Mouse (Mus musculus): ENCODE data around the gene Lamb1.

Lamb1 gene

DNA sequence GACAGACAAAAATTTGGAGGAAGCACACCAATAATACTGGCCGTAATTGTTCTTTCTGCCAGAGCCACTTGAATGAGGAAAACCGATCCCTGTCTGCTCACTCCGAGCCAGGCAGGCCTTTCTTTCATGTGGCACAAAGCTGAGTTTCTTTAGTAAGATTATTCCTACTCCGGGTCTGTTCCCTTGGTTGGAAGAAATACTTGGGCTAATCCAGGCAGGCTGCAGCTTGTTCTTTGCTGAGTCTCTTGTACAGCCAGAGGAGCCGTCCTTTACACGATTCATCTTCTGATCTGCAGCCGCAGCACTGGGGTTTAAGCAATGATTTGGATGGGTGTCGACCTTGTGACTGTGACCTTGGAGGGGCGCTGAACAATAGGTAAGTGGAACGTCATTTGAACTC is 24.0 kb downstream of the Lamb1 start:
- DNase-seq (ENCODE audit: low spot score), result no peak

DNA sequence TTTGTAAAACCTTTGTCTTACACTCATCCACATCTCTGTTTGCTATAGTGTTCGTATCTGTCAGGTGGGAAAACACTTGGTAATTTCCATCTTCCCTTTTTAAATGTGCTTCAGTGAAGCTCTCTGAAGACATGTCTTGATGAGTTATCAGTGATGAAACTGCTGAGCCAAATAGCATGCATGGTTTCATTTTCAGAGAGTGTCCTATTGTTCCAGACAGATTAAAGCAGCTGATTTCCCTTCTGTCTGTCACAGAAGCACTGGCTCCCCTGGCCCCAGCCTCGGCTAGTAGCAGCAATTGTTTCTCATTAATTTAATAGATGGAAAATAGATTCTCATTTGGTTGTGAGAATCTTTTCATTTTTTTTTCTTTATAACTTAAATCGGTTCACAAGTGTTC is 25.9 kb downstream of the Lamb1 start:
- DNase-seq (ENCODE audit: low spot score), result no peak

DNA sequence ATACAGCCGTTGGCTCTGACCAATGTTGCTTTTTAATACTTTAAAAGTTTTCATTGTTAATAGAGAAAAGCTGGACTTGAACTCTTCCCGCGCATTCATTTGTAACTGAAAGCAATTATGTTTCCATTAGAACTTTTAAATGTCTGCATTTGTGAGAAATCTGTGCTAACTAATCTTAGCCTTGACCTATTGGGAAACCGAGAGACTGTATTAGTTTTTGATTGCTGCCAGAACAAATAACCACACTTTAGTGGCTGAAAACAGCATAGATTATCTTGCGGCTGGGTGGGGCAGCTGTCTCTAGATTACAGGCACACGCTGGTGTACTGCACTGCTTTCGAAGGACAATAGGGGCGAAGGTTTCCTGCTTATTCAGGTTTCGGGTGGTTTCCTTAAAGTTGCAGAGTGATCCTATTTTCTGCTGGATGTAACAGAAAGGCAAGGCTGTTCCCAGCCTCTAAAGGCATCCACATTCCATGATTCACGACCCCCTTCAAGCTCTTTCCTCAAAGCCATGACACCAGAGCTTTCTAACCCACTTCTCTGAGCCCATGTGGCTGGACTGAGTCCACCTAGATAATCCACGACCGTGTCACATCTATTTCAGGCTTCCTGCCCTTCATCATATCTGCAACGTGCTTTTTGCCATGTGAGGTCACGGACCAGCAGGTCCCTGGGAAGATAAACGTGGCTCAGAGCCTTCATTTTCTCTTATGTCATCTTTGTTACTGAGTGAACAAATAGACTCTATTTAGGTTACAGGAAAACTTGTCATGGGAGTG is 28.5 kb downstream of the Lamb1 start:
- no peak for DNase-seq (ENCODE audit: low spot score)

DNA sequence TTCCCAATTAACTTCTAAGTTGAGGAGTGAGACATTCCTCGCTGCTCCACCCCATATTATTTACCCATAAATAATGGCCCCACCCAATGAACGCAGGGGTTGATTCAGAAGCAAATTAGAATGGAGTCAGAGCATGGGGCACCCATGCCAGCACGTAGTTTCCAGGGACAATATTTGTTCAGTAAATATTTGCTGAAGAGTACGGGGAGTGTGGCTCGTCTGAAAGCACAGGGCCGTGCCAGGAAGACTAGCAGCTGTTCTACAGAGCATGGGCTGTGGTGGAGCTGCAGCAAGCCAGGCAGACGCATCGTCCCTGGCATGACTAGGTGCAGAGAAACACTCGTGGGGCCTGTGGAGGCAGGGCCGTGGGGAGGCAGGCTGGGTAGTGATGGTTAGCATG is 29.5 kb downstream of the Lamb1 start:
- no peak for DNase-seq (ENCODE audit: low spot score)

DNA sequence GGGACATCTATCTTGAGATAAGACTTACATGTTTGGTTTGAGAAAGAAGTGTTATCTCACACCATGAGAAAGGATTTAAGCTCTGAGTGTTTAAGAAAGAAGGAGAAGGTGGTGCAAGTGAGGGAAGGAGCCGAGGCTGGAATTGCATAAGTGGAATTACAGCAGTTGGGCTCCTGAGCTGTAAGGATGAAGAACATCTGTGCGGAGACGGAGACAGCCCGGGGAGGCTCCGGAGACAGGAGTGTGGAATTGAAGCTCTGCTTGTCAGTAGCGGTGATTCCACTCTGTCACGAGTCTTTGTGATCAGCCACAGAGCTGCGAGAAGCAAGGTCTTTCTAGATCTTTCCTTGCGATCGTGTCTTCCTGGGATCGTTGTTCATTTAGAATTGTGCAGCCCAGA is 30.0 kb downstream of the Lamb1 start:
- no peak for DNase-seq (ENCODE audit: low spot score)

DNA sequence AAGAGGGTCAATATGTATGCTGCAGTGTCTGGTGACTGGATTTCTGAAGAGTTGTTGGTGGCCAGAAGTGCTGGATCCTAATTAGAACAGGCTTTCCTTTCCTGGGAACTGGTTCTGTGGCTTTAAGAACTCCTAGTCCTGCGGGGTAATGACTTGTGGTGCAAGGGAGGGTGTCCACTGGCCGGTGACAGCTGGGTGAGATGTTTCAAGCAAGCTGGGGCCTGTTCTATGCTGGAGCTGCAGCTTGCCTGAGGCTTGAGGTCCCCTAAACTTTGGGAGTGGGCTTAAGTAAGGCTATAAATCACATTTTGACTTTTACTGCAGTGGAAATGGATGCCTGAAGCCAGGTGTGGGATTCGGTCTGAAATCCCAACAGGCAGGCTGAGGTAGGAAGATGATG is 30.5 kb downstream of the Lamb1 start:
- no peak for DNase-seq (ENCODE audit: low spot score)

DNA sequence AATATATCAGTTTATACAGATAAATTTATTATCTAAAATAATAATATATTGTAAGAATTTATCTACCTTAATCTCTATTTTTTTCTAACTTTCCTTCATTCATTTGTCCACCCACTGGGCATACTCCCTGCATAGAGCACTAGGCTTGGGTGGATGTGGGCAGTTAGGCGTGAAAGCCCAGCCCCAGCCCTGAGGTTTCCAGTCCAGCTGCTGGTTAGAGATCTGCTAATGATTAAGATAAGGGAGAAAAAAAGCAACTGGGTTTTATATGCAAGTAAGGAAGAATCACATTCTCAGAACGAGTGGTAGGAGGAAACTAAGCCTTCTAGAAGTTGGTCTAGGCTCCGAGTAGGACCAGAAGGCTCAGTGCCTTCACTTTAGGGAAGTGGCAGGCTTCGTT is 31.1 kb downstream of the Lamb1 start:
- DNase-seq (ENCODE audit: low spot score), result no peak

DNA sequence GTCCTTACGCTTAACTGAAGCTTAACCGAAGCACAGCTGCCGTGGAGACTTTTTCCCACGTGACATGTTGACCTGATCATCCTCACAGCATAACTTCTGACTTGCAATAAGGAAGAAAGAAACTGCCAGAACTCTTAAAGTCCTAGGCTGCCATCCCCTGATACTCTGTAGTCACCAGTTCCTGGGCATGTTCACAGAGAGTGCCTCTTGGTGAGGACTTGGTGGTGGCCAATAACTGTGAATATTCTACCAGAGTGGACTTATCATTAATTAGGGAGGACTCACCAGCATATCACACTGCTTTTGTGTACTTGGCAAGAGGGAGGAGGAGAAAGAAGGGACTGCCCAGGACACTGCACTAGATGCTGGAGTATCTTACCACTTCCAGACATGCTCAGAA is 33.1 kb downstream of the Lamb1 start:
- DNase-seq (ENCODE audit: low spot score), result no peak

DNA sequence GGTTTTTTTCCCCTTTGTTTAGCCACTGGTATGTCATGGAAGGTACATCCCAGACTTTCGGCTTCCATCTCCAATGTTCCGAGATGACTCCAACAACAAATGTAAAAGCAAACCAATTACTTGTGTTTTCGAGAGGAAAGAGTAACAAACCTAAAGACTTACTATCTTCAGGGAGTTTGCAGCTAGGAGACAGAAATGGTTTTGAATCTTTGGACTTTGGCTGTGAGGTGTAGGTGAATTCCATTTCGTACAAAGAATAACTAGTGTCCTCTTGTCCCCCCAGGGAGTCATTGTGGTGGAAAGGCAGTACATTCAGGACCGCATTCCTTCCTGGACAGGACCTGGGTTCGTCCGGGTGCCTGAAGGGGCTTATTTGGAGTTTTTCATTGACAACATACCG is 33.5 kb downstream of the Lamb1 start:
- DNase-seq (ENCODE audit: low spot score), result no peak

DNA sequence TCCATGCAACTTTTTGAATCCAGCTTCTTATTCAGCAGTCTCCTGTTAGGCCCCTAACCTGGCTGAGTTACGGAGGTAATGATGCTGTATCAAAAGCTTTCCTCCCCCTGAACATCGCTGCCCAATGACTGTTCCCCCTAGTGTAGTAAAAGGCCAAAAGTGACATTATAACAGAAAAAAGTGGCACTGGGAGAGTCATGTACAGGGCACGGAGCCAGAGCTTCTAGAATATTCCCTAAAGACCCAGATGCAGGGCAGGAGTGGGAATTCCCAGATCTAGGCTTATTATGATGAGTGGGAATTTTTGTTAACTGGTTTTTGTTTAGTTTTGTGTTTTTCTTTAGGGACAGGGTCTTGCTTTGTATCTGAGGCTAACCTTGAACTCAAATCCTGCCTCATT is 34.1 kb downstream of the Lamb1 start:
- no peak for DNase-seq (ENCODE audit: low spot score)

DNA sequence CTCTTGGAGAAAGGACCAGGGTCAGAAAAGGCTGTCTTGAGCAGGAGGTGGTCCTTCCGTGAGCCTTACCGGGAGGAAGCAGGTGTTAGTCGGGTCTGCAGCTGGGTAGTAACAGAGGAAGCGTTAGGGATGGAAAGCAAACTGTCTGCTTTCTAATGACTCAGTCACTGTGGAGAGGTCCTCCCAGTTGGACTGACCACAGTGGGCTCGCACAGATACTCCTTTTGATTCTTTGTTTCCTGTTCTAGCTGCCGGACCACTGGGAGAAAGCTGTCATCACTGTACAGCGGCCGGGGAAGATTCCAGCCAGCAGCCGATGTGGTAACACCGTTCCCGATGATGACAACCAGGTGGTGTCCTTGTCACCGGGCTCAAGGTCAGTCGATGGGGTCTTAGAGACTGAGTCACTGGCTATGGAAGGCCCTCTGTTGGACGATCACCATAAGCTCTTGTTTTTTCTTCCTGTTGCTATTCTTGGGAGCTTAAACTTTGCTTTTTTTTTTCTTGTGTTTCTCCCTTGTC is 34.7 kb downstream of the Lamb1 start:
- DNase-seq (ENCODE audit: low spot score), result no peak

DNA sequence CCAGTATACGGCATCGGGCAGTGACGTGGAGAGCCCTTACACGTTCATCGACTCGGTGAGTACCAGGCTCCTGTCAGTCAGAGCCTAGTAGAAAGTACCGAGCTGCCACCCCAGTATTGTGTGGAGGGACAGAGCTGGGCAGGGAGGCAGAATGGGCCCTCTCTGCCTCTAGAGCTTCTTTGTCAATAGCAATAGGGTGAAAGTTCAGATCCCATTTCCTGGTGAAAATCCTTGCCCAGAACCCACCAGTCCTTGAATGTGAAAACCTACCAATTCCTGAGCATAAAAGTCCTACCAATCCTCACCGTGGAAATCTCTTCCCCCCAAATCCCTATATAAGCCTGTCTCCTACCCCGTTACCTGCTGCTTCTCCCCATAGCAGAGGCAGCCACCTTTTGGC is 35.2 kb downstream of the Lamb1 start:
- no peak for DNase-seq (ENCODE audit: low spot score)

DNA sequence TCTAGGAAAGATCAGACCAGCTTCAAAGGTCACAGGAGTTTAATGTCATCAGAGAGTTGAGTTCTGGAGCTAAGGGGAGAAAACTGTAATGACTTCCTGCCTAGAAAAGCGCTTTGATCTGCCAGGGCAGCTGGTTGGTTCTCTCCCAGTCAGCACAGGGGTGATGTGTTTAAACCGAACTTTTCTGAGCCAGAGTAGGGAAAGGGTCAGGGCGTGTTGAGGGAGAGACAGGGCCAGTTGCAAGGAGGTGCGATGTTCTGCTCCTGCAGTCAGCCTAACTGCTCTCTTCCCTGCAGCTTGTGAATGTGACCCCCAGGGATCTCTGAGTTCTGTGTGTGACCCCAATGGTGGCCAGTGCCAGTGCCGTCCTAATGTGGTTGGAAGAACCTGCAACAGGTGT is 37.2 kb downstream of the Lamb1 start:
- DNase-seq (ENCODE audit: low spot score), result no peak

DNA sequence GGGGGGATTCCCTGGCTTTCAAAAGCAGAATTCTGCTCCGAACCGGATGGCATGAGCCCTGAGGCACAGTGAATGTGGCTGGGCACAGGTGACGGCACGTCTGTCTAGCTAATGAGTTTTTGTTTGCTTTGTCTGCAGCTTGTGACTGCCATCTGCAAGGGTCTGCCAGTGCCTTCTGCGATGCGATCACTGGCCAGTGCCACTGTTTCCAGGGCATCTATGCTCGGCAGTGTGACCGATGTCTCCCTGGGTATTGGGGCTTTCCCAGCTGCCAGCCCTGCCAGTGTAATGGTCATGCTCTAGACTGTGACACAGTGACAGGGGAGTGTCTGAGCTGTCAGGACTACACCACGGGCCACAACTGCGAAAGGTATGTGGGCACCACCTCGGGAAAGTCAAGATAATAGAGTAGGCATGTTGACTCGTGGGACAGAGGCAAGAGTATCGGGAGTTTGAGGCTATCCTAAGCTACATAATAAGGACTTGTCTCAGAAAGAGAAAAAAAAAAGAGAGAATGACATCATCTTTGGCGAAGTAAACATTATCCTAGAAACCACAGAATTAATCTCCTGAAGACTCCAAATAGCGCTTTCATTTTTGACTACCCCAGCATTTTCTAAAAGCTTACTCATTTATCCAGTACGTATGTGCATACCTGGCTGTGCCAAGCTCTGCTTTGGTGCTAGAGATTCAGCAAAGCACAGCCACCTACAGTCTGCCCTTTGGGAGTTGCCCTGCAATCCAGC is 37.9 kb downstream of the Lamb1 start:
- DNase-seq (ENCODE audit: low spot score), result no peak

DNA sequence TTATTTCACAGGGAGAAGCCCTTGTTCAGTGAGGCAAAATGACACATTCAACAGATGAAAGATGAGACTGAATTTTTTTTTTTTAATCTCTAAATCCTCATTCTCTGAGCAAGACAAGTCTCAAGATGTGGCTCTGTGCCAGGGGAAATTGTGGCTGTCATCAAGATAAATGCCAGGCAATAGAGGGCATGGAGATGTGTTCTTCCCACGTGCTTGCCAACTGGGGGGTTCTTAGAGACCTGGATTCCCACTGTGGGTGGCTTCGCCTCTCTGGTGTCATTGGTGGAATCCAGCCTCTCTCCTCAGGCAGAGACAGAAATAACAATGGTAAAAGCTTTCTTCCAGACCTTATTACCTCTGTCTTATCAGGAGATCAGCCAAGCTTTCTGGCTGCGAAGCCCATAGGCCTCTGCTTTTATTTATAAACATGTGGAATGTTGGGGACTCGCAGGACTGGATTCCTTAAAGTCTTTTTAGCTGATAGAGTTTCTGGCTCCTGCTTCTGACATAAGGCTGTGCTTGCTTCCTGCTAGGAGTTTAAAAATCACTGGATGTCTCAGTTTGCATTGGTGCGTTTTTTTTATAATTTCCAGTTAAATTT is 41.1 kb downstream of the Lamb1 start:
- DNase-seq (ENCODE audit: low spot score), result no peak

DNA sequence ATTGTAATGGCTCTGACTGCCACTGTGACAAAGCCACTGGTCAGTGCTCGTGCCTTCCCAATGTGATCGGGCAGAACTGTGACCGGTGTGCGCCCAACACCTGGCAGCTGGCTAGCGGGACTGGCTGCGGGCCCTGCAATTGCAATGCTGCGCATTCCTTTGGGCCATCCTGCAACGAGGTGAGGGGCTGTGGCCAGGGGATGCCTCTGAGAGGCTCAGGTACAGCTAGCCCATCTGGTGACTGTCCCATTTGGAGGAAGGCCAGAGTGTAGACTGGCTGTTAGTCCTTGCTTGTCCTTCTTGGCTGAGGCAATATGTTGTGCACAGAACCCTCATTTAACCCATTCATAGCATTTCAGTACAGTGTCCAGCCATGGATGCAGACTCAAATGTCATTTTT is 42.0 kb downstream of the Lamb1 start:
- DNase-seq (ENCODE audit: low spot score), result no peak

DNA sequence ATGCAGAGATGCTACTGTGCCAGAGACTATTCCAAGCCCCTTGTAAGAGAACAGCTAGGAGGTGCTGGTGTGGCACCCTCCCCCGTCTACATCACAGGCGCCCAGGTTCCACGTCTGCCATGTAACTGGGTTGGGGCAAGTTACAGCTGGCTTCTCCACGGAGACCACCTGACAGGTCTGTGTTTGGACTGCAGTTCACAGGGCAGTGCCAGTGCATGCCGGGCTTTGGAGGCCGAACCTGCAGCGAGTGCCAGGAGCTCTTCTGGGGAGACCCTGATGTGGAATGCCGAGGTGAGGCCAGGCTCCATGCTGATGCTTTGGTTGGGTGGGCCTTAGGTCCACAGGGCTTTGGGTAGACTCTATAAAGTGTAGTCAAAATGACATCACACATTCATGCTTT is 42.7 kb downstream of the Lamb1 start:
- DNase-seq (ENCODE audit: low spot score), result no peak

DNA sequence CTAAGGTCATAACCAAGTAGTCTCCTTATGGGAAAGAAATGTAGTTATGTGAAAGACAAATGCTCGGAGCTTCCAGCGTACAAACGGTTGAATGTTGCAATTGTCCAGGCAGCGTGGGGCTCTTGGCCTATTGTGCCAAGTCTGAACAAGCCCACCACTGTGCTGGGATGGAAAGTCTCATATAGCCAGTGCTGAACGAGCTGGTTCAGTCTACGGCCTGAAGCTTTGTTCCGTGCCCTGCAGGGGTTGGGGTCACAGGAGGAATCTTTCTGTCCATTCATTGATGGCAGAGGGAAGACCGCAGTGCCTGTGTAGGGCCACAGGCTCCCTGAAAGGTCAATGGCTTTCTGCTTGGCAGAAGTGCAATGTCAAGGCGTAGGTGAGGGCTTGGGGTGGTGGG is 45.7 kb downstream of the Lamb1 start:
- DNase-seq (ENCODE audit: low spot score), result no peak

DNA sequence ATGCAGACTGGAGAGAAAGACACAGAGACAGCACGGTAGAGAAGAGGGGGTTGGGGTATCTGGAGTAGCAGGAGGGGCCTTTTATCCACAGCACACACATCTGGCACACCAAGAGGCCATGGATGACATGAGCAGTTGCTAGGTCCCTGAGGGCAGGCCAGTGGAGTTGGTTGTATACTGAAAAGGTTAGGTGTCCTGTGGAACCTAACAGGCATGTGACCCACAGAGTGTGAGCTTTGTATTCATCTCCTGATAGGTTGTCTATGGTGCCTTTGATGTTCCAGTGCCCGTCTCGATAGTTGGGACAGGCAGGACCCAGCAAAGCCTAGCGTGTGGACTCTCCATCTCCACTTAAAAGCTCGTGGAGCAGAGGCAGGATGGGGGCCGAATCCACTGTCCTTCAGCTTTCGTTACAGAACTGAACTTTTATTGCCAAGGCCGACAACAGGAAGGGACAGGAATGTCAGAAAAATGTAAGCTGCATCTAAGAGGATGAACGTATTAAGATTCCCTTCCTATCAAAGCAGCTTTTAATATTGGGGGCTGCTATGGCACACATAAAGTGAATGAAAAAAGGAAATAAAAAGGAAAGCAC is 46.7 kb downstream of the Lamb1 start:
- no peak for DNase-seq (ENCODE audit: low spot score)

DNA sequence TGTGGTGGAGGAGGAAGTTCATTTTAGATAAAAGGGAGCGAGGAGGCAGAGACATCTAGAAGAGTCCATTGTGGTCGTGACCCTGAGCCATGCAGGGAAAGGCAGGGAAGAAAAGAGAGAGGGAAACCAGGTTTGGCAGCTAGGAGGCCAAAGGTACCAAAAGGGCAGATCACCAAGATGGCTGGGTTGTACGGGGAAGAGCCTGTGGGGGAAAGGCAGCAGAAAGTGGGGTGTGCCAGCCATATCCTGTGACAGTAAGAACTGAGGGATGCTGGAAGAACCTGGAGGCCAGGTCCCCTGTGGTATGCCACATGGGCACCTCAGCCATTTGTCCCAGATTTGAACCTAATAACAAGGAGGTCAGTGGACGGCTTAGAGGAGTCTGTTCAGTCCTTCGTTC is 47.2 kb downstream of the Lamb1 start:
- no peak for DNase-seq (ENCODE audit: low spot score)

DNA sequence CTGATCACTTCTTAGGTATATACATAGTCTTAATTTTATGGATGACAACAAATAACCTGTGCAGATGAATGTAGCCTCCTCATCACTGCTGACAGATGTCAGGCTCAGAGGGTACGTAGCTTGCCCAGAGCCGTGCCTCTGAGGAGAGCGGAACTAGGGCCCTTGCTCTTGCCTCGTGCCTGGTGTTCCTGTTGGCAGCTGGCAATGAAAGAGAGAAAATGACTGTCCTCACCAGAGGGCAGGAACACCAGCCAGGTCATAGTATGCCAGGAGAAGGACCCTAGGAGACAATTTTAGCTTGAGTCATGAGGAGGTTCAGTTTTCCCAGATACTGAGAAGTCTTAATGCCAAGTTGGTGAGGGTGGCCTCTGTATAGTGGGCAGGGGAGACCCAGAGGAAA is 48.1 kb downstream of the Lamb1 start:
- DNase-seq (ENCODE audit: low spot score), result no peak

DNA sequence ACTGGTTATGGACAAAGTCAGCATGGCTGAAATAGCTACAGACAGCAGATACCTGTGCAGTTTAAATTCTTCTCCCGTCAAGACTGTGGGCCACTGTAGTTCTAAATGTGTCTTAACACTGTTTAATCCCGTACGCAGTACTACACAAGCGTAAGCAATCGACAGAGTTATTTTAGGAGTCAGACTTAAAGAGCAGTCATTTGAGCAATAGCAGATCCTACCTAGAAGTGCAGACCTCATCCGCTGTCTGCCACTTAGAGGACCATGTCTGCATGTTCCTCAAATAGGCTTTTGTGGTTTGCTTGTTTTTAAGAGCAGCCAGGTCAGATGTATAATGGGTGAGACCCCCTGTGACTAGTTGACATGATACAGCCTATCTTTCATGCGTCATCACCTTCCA is 49.3 kb downstream of the Lamb1 start:
- DNase-seq (ENCODE audit: low spot score), result no peak

DNA sequence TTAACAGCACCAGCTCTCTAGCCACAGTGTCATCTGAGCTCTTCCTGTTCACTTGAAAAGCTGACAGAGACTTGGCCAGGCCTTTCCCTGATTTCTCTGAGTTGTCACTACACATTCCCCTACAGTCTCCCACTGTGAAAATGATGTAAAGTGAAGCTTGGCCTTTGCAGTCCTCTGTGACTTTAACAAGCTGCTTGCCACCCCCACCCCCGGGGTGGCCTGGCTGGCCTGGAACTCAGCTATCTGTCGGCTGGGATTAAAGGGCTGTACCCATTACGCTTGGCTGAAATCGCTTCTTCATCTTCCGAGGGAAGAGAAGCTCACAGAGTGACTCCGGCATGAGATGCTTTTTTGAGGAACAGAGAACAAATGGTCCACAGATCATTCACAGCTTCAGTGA is 50.9 kb downstream of the Lamb1 start:
- no peak for DNase-seq (ENCODE audit: low spot score)

Measured in testis, postnatal 14 days (tissue).